Mouse (Mus musculus) 3T3-L1 (cell line): Measurements from ENCODE around the gene Nphp1.

Experiments used
- DNase-seq: peaks from one replicate; pipeline ENCODE4 v3.0.0-alpha.2; 2015; ENCODE audit warnings: low read depth, low spot score

Gene Nphp1

DNA sequence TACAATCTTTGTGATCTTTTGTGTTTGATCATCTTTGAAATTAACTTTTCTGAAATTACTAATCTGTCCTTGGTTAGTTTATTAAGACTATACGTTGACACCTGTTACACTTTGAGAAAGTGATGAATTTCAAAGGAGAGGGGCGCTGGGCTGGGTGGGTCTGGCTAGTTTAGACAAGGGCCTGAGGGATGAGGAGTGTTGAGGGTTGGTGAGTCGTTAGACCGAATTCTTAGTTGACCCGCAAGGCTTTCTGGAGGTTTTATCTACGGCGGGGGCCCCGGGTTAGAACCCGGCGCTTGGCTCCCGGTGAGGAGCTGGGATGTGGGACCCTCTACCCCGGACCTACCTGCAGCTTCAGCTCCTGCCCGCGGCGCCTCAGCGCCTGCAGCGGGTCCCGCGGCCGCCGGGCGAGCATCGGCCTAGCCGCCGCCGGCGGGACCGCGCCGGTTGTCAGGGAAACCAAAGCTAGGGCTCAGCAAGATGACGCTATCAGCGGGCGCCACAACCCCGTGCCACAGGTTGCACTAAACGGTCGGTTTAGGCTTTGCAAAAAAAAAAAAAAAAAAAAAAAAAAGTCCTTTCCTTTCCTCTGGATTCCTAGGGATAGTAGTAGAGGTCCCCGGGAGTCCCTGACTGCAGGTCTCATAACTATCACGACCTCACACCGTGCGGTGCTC, at the start of gene Nphp1:
Gene Nphp1, minus strand, starts transcription at position 458 of the 677 bp plus-strand sequence.
- peak; percentile 88 for DNase-seq

DNA sequence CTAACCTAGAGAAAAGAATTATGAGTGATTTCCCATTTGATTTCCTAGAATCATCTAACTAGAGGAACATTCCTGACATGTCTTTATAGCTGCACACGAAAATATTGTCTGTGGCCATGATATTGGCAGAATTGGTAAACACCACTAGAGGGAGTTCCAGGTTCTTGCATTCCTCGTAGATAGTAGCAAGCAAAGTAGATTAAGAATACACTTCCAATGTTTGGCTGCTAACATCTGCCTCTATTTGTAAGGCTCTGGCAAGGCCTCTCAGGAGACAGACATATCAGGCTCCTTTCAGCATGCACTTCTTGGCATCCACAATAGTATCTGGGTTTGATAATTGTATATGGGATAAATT, 44.1 kb upstream of the Nphp1 start:
- peak; percentile 91 for DNase-seq

DNA sequence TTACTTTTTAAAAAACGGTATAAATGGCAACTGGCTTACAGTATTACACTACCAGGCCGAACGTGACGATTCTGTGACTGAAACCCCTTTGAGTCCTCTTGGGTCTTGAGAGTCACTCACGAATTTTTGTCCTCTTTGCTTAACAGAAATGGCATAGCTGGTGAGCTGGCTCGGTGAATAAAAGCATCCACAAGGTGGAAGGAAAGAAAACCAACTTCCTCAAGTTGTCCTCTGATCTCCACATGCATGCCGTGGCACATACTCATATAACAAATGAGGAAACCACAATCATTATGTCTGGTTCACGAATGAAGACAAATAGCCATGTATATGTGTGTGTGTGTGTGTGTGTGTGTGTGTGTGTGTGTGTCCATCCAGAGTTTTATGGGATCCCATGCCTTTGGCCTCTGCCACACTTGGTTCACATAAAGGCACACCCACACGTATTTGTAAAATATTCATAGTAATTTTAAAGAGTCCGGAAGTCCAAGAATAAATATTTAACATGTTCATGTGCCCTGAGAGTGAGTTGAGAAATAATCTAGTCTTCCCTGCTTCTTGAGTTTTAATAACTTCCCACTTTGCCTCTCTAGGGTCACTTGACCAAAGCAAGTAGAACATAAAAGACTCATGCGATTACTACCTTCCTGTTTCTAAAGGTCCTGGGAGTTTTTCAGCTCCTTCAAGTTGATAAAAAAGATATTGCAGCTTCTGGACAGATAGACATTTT, 43.6 kb upstream of the Nphp1 start:
- DNase-seq = no peak

DNA sequence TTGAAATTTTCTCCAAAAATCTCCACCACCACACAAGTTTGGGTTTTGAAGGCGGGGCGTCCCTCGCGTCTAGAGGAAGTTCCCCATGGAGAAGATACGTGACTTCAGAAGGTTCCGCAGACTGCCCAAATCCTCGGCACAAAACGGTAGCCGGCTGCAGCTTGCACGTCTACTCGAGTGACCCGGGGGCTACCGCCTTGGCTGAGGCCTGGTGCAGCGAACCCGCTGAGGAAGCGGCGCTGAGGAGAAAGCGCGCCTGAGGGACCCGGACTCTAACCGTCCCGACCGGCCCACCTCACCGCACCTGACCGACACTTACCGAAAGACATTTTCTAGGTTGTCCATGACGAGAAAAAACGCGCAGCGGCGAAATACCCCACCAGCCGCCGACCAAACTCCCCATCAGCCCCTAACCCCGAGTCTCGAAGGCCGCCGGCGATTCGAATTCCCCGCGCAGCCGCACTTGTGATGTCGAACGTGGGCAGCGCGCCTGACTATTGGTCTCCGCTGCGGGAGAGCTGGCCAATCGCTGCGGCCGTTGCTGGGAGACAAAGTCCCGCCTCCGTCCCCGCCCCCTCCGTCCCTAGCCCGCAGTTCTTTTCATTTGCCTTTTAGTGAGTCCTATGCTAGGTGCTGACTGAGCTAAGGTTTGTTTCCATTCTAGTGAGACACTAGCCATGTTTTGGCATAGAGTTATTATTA, 42.9 kb upstream of the Nphp1 start, which contains the start of gene Bub1:
Gene Bub1, minus strand, starts transcription at position 465 of the 702 bp plus-strand sequence.
- DNase-seq = peak; percentile 95

DNA sequence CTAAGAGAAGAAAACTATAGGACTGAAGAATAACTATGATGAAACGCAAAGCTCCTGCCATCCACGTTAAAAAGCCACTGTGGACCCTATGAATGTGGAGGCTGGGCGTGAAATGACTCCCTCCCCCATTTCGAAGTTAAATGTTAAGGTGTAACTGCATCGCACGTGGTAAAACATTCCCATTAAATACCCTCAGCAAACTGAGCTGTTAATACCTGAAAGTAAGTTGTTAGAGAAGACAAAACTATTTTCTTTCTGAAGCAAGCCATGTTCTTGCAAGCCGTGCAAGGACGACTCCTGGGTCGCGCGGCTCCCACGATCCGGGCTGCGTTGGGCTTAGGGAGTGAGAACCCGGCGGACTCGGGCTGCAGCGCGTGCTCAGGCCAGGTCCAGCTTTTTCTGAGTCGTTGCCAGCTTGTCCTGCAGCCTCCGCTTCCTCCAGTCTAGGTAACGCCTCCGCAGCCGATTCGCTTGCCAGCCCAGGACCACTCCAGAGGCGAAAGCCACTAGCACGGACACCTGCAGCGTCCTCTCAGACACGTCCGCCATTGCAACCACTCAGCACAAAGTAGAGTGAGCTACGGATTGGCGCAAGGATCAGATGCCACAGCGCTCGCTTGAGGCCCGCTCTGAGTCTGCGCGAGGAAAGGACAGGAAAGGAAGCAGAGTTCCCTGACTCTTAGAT, 3.4 kb upstream of the Nphp1 start, which contains the start of gene Mtln:
Gene Mtln, minus strand, starts transcription at position 570 of the 685 bp plus-strand sequence.
- peak; percentile 82 for DNase-seq

DNA sequence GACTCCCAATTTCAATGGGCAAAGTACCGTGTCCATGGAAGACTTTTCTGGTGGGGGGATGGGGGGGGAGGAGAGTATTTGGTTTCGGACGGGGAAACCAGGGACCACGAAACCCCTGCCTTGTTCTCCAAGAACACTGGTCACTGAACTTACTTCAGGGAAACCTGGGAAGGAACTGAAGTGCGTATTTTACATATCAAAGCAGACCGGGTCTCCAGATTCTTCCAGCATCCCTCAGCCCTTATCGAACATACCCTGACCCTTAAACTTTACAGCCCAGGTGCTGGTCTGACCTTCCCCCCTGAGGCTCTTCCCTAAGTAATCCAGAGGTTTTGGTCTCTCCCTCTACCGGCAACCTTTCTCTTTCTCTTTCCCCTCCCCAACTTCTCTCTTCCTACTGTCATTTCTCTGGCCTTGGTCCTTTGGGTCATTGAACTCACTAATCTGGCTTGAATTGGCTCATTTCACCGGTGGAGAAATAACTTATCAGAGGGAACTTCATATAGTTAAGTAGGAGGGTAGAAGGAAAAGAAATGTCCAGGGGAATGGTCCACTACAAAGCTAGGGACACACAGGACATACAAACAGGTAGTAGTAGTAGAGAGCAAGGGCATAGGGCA, 1.1 kb upstream of the Nphp1 start:
- DNase-seq = no peak

DNA sequence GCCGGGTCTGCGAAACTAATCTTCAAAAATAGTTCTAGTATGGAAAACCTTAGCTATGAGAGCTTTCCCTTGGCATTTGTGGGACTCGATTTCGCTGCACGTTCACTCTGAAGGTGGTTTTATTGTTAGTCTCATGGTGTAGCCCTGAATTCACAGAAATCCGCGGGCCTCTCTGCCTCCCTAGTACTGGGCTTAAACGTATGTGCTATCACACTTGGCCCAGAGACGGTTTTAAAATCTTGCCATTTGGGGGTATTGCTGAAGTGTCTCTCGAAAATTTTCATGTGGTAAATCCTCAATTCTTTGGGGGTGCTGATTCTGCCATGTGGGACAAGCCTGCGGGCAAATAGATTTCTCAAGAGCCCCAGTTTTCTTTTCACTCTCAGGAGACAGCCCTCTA, 441 bp upstream of the Nphp1 start:
- DNase-seq = peak; percentile 31

DNA sequence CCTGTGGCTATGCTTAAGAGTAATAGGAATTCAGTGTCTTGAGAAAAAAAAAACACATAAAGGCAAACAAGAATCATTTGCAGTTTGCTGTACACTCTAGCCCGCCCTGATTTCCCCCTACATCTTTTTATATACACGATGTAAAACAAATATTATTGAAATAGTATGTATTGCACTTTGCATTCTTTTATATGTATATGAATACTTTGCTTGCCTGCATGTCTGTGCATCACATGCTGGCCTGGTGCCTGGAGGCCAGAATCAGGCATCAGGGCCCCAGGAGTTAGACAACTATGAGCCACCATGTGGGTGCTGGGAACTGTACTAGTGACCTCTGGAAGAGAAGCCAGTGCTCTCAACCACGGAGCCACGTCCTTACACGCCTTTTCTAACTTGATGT, 1.5 kb downstream of the Nphp1 start:
- no peak for DNase-seq

DNA sequence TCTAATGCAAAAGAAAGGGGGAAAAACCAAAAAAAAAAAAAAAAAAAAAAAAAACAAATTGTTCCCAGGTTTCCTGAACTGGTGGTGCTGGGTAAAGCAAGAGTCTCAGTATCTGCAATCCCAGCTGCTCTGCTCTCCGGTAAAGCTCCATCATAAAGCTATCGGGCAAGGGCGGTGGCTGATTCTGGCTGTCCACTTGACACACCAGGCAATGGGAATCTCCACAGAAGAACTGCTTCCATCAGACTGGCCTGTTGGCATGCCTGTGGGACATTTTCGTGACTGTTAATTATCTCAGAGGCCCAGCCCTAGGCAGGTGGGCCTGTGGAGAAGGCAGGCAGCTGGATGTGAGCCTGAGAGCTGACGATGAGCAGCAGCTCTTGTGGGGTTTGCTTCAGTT, 10.2 kb downstream of the Nphp1 start:
- no peak for DNase-seq

DNA sequence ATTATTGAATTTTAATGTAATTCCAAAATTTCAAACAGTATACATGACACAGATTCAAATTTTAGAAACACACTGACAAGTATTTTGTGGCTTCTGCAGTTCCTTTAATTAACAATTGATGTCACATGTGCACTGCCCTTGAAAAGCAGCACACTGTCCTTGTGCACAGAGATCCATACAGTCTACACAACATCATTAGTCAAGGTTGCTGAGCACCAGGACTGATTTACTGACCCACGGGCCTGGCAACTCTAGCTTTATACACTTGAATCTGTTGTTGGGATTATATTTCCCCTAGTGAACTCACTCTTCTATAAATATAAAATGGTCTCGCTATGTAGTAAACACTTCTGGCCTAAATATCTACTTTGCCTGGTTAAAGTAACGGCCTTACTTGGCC, 13.7 kb downstream of the Nphp1 start:
- DNase-seq = no peak

DNA sequence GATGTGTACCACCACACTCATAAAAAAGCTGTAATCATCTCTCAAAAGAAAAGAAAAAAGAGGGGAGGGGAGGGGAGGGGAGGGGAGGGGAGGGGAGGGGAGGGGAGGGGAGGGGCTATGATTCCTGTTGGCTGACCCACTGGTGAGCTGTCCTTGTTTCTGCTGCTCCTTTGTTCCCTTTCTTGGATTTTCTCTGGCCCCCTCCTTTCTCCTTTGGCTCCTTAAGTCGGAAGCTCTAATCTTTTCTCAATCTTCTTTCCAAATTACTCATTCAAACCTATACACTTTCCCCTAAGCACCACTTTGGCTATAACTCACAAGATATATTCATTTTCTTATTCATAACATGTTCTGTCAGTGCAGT, 14.1 kb downstream of the Nphp1 start:
- DNase-seq = no peak

DNA sequence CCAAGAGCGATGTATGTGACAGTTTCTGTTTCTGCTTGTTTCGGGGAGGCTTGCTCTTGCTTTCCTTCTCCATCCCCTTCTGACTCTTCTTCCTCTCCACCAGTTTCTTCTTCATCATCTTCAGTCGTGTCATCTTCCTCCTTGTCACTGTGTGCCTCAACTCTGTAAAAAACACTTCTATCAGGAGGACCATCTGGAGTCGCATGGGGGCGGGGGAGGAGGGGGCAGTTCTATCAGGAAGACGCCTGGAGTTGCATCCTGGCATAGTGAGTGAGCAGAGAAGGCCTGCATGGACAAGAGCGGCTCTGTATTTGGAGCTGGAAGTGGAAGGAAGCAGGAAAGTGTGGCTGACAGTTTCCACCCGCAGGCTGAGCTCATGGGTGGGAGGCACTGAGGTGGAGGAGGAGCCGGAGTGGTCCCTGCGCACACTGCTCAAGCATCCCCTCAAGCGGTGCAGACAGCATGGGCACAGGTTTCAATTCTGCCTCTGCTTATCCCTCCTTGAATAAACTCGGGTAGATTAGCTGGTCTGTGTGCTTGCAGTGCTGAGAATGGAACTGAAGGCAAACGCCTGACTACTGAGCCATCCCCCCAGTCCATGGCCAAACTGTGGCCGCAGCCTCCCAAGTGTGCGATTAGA, 14.6 kb downstream of the Nphp1 start:
- no peak for DNase-seq

DNA sequence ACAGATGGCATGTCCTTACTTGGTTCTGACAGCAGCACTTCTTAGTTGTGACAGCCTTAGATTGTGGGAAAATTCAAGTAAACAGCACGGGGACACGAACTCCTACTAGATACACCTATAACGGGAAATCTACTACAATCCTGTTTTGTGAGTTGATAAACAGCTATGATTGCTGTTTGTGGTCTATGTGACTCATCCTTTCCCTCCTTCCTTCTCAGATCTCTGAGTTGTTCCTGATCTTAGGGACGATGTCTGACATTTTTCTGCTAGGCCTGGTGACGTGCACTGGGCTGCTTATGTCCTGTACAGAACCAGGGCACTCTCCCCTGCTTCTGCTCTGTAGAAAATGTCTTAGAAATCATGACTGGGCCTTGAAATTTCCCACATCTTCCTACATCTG, 27.1 kb downstream of the Nphp1 start:
- DNase-seq = peak; percentile 7

DNA sequence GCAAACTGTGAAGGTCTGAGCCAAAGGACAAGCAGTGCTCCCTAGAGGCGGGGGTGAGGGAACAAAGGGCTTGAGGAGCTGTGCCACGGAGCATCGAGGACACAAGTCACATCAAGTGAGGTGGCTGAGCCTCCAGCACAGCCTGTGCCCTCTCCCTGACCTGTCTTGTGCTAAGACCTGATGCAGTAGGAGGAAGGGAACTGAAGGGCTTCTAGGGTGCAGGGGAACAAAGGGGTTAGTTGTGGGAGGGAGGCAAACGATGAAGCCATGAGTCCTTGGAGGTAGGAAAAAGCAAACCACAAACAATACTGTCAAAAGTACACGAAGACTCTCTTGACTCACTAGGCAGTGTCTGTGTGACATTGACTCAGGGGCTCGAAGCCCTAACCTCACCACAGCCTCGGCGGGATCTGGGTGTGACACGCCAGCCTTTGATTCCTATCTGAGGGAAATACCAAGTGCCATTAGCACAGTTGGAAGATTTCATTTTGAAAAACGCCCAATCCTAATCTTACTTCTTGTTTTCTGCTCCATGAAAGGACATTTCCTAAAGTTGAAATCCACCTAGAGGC, 28.2 kb downstream of the Nphp1 start:
- DNase-seq = no peak

DNA sequence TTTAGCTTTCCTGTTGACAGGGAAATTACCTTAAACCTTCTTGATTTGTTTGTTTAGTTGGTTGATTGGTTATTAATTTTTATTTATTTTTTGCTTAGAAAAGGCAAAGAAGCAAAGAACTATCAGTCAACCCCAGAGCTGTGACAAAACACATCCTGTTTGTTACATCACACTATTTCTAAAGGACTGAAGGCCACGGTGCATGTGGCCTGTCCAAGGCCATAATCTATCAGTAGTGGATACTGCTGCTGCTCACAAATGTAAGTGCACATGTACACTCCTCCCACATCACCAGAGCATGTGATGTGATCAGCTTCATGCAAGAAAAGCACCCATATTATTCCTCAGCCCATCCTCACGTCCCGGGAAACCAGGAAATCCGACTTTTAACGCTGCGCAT, 28.7 kb downstream of the Nphp1 start:
- no peak for DNase-seq

DNA sequence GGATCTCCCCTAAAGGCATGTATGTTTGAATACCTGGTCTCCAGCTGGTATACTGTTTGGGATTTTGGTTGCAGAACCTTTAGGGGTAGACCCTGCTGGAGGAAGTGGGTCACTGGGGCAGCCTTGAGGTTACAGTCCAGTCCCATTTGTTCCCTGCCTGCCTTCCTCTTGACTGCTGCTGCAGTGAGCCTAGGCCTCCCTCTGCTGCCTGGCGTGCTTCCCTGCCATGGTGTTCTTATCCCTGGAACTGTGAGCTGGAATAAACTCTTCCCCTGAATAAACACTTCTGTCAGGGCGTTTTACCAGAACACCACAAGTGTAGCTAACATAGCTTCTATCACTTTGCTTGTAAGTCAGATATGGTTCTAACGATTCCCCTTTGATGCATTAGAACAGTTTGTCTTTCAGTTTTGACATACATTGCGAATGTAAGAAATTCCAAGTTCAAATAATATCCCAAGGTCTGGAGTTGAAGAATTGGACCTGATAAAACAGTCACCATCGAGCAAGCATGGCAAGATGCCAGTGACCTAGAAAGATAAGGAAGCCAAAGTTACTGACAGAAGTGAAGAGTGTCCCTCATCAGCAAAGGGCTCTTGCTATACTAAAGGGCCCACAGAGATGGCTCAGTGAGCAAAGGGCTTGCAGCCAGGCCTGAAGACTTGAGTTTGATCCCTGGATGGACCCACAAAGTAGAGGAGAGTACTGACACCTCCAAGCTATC, 29.4 kb downstream of the Nphp1 start:
- DNase-seq = no peak

DNA sequence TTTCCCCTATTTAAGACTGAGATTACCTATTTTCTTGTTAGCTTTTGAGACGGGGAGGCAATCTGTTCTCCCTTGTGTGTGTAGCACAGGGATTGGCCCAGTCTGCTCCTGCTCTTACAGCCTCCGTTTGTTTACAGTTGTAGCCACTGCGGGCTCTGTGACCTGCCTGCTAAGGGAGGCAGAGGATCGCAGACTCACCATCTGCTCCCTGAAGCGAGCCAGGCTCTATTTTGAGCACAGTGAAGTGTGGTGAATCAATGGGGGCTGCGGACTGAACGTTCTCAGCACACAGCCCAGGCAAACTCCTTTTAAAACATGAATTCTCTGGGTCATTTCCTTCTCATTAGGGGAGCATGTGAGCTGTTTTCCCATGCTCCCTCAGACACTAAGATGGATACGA, 31.5 kb downstream of the Nphp1 start:
- DNase-seq = no peak

DNA sequence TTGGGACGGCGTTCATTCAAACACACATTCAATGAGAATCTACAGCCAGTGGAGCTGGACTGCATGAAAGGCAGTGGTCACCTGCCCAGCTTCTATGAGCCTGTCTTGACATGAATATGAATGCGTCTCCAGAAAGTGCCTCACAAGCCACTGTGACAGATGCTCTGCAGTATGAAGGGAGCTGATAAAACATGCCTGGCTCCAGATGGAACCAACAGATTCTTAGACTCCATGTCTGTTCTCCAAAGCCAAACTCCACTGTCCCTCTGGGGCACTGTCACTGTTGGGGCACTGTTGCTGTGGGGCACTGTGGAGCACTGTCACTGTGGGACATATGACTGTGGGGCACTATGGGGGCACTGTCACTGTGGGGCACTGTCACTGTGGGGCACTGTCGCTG, 34.6 kb downstream of the Nphp1 start:
- no peak for DNase-seq

DNA sequence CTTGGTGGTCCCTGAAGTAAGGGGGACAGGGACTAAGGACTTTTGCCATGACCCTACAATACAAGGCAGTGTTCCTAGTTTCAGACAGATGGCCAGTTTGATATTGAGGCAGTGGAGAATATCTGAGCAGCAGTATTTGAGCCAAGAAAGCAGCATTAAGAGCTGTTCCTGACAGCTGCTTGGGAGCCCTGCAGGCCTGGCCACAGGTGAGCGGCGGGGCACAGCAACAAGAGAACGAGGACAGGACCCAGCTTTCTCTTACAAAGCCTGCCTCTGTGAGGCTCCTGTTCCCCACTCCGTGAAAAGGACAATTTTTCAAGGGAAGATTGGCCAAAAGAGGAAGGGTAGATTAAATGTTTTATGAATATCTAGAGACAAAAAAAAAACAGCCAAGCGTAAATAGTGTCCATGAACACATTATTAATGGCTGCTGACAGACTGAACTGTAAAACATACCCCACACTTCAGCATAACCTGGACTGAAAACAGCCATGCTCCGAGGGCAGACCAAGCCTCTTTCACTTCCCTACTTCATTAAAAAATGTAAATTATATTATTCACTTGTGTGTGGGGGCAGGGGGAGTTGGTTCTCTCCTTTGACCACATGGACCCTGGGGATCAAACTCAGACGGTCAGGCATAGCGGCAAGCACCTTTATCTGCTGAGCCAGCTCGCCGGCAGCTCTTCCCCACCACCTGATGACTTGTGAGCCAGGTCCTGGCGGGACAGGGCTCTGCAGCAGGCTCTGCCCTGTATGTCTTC, 36.7 kb downstream of the Nphp1 start:
- DNase-seq = no peak
